Mouse (Mus musculus): ENCODE measurements around the gene Fcgr4. TPM values are rescaled to one million over a fixed set of nuclear protein-coding genes. Genes with fewer than 3 reads are reported as not detected.
"Not testable (repeated sequence)": the region's sequence is repeated elsewhere in the genome, so short reads cannot be mapped to it uniquely, and the experiment has no call there.

Fcgr4 gene
- total RNA-seq, 1 experiment from 2014 or later = 1.6 TPM

GRCm38 (mm10) chr1:171057253-171057652 lies 38.5 kb downstream of the Fcgr4 start:
- DNase-seq = no peak

GRCm38 (mm10) chr1:171059203-171059602 lies 40.5 kb downstream of the Fcgr4 start:
- DNase-seq = no peak

GRCm38 (mm10) chr1:171060392-171060791 lies 41.7 kb downstream of the Fcgr4 start:
- no peak for DNase-seq

- DNase-seq = no peak
Observed at GRCm38 (mm10) chr1:171061566-171061965, 42.8 kb downstream of the Fcgr4 start.

- DNase-seq = peak; percentile 25
Observed at GRCm38 (mm10) chr1:171063569-171064490, 45.1 kb downstream of the Fcgr4 start.

GRCm38 (mm10) chr1:171064491-171065242 lies 45.9 kb downstream of the Fcgr4 start, which contains the start of gene Fcgr3:
TSS of gene Fcgr3 (minus strand) at chr1:171064935.
- peak; percentile 78 for DNase-seq

- peak; percentile 62 for DNase-seq
Observed at GRCm38 (mm10) chr1:171065243-171065587, 46.5 kb downstream of the Fcgr4 start.

- DNase-seq = peak; percentile 29
Observed at GRCm38 (mm10) chr1:171065768-171066167, 47.0 kb downstream of the Fcgr4 start.

- not testable (repeated sequence) for DNase-seq
Observed at GRCm38 (mm10) chr1:171066583-171066982, 47.9 kb downstream of the Fcgr4 start.

- DNase-seq = not testable (repeated sequence)
Observed at GRCm38 (mm10) chr1:171067928-171068327, 49.2 kb downstream of the Fcgr4 start.

GRCm38 (mm10) chr1:171069508-171069907 lies 50.8 kb downstream of the Fcgr4 start:
- DNase-seq = not testable (repeated sequence)

GRCm38 (mm10) chr1:171070879-171071278 lies 52.2 kb downstream of the Fcgr4 start:
- DNase-seq = not testable (repeated sequence)

GRCm38 (mm10) chr1:171071726-171072125 lies 53.0 kb downstream of the Fcgr4 start:
- not testable (repeated sequence) for DNase-seq

GRCm38 (mm10) chr1:171072217-171072616 lies 53.5 kb downstream of the Fcgr4 start:
- not testable (repeated sequence) for DNase-seq

- peak; percentile 10 for DNase-seq
Observed at GRCm38 (mm10) chr1:171074283-171074682, 55.6 kb downstream of the Fcgr4 start.

- DNase-seq = not testable (repeated sequence)
Observed at GRCm38 (mm10) chr1:171076176-171076575, 57.5 kb downstream of the Fcgr4 start.

GRCm38 (mm10) chr1:171077192-171077591 lies 58.5 kb downstream of the Fcgr4 start:
- not testable (repeated sequence) for DNase-seq

- not testable (repeated sequence) for DNase-seq
Observed at GRCm38 (mm10) chr1:171077955-171078354, 59.2 kb downstream of the Fcgr4 start.

GRCm38 (mm10) chr1:171078419-171078818 lies 59.7 kb downstream of the Fcgr4 start:
- not testable (repeated sequence) for DNase-seq

GRCm38 (mm10) chr1:171079345-171079744 lies 60.6 kb downstream of the Fcgr4 start:
- not testable (repeated sequence) for DNase-seq

Data from adrenal gland, postnatal 25 days (tissue).